Mouse (Mus musculus) gastrocnemius, postnatal 14 days (tissue): ENCODE data around the gene Auh. TPM values are rescaled to one million over a fixed set of nuclear protein-coding genes. Genes with fewer than 3 reads are reported as not detected.
A peak's percentile ranks its signal among the peaks of the same experiment; 100 is the strongest.

Experiments
- DNase-seq: peaks from one replicate; pipeline ENCODE4 v3.0.0; 2021; ENCODE audit warnings: mixed read lengths
- intact Hi-C: fragments of 180-260 bp; cut with DNase I; formaldehyde crosslinking; loops from one replicate; pipeline ENCODE4 v1.15.1; 2025; ENCODE audit warnings: low total_unique reads
- total RNA-seq, 2 experiments: library from RNA; stranded (reverse); gene quantifications; 2 replicates each; pipeline ENCODE4 v1.2.3; 2021

Auh gene
- total RNA-seq, 2 experiments from 2014 or later = 47.4 to 65.3 TPM

DNA sequence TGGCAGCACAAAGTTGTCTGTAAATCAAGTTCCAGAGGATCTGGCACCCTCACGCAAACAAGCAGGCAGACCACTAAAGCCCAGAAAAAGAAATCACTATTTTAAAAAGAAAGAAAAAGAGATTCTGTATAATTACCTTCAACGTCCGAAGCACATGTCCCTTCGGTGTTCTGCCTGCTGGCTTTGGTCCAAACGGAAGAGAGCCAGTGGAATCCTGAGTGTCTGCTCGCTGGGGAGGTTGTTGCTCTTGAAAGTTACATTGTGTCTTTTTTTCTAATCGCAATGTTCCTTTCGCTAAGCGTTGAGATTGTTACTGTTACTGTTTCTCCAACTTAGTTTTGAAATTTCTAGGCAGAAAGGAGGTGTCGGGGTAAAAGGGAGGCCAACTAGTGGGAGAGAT is 1.1 kb upstream of the Auh start:
- no peak for DNase-seq
- intact Hi-C loops = no loop called here

DNA sequence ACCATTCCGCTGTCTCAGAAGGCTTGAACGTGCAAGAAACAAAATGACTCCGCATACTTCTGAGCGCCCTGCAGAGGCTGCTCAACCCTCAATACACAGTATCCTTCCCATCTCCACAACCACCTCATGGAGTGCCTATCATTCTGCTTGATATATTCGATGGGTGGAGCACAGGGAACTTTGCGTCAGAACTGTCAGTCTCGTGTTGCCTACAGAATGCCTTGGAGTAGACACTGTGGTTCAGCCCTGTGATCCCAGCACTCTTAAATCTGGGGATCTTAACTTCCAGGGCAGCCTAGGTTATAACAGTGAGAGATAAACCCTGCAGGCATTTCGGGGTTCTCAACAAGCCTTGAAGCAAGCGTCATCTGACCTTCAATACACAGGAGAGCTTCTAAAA is 1.1 kb downstream of the Auh start:
- no peak for DNase-seq

DNA sequence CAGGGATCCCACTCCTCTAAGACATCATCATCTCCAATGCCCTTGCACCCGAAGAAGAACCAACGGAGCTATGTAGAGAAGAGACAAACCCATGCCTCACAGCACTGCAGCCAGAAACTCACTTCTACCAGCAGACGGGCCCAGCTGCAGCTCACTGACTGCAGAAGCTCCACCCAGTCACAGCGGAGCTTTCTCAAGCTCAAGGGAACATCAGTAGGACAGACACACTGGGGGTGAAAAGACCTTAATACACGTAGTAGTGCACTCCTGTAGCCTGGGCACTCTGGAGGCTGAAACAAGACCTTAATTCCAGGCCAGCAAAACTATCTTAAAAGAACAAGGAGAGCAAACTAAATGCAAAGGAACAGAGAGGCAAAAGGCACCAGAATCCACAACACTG is 5.0 kb downstream of the Auh start:
- no peak for DNase-seq
- intact Hi-C loops = no loop called here

More for the DNA sequence above, 1.1 kb downstream of the Auh start:
- intact Hi-C loops = no loop called here

DNA sequence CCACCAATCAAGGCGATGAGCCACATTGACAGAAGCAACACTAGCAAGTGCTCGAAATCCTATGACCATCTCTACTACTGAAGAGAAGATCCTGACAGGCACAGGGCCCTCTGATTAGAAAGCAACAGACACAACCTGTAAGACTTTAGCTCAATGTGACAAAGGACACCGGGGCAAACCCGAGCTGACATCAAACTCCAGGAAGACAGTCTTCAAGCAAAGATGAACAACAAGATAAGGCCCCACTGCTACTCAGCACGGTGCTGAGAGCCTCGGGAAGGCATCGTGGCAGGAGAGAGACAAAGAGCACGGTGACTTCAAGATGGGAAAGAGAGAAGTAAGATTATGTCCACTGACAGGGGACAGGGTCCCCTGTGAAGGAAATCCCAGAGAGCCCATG is 7.5 kb downstream of the Auh start:
- intact Hi-C loops = no loop called here
- no peak for DNase-seq

DNA sequence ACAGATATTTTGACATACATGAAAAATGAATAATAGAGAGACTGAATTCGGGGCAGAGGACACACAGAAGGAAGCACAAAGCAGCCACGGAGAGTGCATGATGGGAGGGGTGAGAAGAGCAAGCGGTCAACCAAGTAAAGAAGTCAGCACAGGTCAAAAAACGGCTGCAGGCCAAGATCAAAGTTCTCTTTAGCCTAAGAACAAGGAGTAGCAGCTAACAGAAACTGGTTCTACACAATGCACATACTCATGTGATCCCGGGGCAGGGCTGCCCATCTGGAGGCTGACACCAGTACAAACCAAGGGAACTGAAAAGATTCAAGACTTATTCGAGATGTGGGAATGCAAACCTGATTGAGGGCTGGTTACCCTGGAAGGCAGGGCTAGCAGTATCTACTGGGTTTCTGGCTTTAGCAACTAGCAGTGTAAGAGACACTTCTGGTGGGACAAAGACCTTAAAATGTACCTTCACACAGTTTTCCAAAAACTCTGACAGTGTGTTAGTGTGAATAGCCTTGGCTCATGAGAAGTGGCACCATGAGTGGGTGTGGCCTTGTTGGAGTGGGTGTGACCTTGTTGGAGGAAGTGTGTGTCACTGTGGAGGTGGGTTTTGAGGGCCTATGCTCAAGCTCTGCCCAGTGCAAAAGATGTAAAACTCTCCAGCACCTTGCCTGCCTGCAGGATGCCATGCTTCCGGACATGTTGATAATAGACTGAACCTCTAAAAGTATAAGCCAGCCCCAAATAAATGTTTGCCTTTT is 8.2 kb downstream of the Auh start:
- no peak for DNase-seq
- intact Hi-C loops = no loop called here

DNA sequence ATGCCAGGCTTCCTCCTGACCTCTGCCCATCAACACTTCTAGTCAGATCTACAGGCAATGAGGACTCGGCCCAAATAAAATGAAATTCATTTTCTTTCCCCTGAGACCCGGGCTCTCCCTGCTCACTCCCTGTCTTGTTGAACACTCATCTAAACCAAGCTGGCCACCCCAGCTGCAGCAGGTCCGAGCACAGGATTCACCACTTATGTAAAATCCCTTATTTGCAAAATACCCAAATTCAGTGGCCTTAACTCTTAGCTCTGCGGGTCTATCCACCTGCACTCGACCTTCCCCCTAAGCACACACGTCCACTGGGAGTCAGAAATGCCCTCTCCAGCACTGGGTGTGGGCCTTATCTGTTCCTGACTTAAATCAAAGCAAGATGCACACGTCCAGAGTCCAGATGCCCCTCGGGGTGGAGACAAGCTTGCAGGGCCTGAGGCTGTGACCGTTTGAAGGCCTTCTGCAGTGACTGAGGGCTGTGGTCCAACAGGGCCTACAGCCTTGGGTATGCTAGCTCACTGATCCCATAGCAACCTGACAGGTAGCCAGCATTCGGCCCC is 9.6 kb downstream of the Auh start:
- intact Hi-C loops = loop anchor here (10.0 kb wide), 1 partner anchor 65 kb away; no protein-coding TSS in a partner anchor
- no peak for DNase-seq

DNA sequence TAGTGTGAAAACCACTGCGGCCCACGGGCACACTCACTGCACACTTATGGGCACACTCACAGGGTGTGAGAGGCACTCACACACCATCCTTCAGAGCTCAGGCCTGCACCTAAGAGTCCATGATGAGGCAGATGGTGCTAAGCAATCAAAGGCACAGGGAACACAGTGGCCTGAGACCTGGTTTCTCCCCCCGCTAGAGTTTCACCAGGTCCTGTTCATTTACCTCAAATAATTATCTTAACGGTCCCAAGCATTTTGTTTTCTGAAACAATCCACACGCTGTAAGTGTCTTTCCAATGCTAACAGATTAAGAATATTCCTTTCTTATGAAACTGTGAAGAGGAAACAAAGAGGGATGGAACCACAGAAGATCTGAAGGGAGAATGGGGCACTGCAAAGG is 11.1 kb downstream of the Auh start:
- no peak for DNase-seq
- intact Hi-C loops = loop anchor here (10.0 kb wide), 1 partner anchor 64 kb away; no protein-coding TSS in a partner anchor

DNA sequence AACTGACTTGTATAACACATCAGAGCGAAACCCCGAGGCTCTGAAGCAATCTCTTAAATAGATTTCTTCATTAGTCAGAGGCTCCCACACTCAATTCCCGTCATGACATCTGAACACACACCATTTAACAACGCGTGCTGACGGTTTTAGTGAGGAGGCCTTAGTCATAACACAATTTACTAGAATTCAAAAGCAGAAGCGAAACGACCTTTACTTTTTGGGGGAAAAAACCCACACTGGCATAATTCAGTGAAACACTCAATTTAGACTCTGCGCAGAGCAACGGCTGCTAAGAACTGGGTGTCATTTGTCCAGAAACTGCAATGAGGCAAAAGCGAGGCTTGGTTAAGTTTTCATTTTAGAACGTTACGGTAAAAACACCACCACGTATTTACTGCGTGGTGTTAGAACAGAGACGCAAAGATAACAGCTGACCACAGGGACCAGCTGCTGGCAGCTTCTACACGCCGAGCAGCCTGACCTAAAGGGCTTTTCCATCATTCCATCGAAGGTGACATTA is 14.8 kb downstream of the Auh start:
- intact Hi-C loops = loop anchor here (10.0 kb wide), 1 partner anchor 60 kb away; no protein-coding TSS in a partner anchor
- no peak for DNase-seq

DNA sequence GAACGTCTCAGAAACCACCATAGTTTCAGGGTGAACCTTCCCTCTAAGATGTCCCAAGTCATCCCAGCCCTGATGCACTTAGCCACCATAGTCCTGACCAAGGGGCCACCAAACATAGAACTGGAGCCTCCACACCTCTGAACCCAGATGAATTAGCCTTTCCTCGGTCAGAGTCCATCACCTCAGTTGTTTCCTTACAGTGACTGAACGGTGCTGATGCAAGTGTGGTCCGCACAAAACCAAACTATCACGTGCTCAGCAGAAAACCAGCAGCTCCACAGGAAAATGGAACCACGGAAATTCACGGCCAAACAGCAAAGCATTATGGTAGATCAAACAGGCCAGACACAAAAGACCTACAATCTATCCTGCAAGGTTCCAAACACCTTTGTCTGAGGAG is 15.6 kb downstream of the Auh start:
- DNase-seq = no peak
- intact Hi-C loops = loop anchor here (10.0 kb wide), 1 partner anchor 59 kb away; no protein-coding TSS in a partner anchor

DNA sequence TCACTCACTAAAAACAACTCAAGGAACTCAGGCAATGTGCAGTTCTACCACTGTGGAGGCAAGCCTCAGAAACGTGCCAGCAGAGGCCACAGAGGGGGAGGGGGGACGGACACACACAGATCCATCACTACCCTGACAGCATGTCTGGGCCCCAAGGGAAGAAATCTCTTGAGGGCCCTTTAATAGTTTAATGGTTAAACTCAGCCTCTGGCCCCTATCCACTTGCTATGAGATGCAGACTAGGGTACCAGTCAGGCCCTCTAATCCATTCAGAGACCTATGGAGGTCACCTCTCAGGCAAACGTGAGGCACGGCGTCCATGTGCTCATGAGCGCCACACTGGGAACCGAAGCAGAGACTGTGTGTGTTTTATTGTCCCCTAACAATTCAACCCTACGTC is 17.0 kb downstream of the Auh start:
- no peak for DNase-seq
- intact Hi-C loops = loop anchor here (10.0 kb wide), 1 partner anchor 58 kb away; no protein-coding TSS in a partner anchor

DNA sequence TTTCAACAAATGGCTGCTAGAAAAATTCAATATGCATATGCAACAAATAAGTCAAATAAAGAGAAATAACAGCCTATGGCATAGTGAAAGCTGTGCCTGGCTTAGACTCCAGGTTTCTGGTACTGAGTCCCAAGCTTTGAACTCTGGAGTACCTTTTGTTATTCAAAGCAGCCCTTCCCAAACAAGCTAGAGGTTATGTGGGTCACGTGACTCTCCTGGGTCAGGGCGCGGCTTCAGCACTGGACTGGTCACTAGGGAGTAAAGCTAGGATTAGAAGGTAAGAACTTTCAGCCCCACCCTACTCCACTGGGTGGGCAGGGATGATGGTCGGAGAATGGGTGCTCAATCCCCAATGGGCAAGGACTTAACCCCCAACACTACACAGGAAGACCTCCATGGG is 18.2 kb downstream of the Auh start:
- intact Hi-C loops = loop anchor here (10.0 kb wide), 1 partner anchor 56 kb away; no protein-coding TSS in a partner anchor
- no peak for DNase-seq

DNA sequence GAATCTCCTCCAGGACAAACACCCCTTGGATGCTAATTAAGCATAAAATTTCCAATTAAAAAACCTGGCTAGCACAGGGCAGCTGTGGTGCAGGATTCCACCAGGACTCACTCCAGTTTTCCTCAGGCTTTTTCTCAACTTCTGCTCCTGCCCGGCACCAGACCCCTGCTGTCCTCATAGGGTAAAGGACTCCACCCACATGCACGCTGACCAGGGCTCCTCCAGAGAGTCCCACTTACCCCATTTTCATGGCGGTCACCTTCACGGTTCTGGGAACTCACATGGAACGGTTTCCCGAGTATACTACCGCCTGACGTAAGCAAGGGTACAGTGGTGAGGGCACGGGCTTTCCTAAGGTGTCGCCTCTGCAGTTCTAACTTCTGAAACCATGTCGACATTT is 23.2 kb downstream of the Auh start:
- intact Hi-C loops = loop anchor here (10.0 kb wide), 1 partner anchor 191 kb away; no protein-coding TSS in a partner anchor
- DNase-seq = no peak

DNA sequence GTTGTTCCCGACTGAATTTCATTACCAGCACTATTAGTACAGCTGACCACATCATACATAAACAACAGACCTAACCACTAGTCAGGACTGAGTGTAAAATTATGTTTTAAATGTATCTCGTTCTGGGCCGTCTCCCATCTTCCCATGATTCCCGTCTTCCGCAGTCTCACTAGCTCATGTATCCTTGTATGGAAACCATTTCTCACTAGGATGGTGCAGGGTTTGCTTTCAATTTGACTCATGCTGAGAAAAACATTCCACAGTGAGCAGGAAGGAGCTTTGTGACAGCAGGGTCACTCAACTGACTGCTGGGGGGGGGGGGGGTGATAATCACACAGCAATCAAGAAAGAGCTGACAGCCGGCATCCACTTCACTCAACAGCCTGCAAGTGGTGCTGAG is 25.3 kb downstream of the Auh start:
- intact Hi-C loops = loop anchor here (10.0 kb wide), 1 partner anchor 189 kb away; no protein-coding TSS in a partner anchor
- DNase-seq = no peak

DNA sequence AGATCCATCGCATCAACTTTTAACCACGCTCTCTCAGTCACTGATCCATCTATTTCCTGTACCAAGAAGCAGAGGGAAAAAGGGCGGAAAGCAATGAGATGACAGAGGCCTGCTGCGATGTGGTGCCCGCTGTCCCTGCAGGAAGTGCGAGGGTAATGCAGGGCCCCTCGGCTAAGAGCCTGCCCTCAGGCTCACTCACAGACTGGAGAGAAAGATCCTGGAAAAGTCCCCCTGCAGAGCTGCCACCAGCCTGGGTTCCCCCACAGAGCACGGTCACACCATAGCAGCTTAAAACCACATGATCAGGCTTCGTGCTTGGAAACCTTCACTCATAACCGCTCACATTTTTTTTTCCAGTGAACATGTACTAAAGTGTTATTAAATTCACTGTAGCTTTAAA is 25.7 kb downstream of the Auh start:
- no peak for DNase-seq
- intact Hi-C loops = loop anchor here (10.0 kb wide), 1 partner anchor 189 kb away; no protein-coding TSS in a partner anchor

DNA sequence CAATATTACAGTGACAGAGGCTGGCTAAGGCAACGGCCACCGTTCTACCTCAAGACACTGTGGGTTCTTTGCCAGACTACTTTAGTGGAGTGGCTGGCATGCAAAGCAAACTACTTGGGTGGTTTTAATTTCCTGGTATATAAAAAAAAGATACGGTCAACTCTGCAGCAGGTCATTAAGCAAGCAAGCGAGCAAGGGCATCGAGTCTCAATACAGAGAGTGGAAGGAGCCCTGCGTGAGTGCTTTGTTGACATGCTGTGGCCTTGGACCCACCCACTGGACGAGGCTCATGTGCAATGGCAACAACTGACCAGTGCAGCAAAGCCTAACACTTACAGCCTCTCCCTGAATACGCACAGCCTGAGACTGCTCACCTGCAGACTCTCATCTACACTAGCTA is 27.0 kb downstream of the Auh start:
- no peak for DNase-seq
- intact Hi-C loops = loop anchor here (10.0 kb wide), 1 partner anchor 188 kb away; no protein-coding TSS in a partner anchor

DNA sequence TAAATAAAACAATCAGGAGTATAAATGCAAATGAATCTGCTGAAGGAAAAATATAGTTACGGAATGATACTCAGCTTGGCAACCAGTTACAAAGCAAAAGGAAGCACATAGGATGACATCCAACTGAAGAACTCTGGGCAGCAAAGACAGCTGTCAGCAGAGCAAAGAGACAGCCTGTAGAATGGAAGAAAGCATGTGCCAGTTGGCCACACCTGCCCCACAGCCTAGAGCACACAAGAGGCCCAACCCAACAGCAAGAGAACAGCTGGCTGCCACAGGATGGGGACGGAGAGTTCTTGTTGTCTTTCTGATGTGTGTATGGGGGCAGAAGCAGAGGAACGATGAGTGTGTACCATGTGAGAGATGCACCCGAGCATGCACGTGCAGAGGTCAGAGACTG is 29.8 kb downstream of the Auh start:
- intact Hi-C loops = loop anchor here (10.0 kb wide), 1 partner anchor 185 kb away; no protein-coding TSS in a partner anchor
- DNase-seq = no peak

DNA sequence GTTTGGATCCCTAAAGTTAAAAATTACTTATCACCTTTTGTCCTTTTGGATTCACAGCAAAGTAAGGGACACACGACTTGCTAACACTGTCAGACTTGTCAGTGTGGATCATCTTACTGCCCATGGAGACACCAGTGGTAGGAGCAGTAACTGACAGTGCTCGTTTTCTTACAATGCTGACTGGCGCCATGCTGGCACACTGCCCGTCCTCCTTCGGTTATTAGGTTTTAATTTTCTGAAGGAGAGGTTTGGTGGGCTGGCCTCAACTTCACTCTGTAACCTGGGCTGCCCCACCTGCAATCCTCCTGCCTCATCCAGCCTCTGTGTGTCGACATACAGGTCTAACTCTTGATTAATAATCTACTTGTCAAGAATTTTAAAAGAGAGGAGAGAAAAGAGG is 31.7 kb downstream of the Auh start:
- no peak for DNase-seq
- intact Hi-C loops = no loop called here

DNA sequence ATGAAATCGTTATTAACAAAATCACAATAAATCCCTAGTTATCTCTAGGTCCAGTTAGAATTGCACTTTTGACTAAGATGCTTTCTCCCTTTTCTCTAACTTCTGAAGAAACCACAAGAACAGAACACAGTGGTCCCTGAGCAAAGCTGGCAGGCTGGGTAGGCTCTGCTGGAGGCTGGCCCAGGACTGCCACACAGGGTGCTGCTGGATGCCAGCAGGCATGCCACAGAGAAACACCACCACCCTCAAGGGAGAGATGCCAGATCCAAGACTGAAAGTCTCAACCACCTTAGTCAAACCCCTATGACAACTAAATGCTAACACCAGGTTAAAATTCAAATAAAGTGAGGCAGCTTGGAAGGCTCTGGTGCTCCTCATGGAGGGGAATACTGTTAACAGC is 36.7 kb downstream of the Auh start:
- intact Hi-C loops = no loop called here
- DNase-seq = peak; percentile 53

DNA sequence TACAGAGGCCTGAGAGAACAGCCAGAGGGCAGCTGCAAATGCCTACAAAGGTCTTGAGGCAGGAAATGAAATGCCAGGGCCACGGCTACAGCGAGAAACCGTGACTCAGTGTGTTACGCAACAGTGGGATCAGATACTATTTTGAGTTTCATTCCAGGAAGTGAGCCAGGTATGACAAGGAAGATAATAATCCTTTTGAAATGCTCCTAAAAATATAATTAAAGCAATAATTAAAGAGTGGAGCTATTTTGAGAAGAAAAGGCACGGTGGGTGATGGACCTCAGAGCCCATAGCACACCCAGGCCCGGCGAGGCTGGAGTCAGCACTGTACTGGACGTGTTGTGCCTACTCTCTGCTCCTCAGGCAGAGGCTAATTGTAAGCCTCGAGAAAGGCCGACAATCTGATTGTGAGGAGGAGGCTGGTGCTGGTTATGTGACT is 37.4 kb downstream of the Auh start:
- peak; percentile 40 for DNase-seq
- intact Hi-C loops = no loop called here

DNA sequence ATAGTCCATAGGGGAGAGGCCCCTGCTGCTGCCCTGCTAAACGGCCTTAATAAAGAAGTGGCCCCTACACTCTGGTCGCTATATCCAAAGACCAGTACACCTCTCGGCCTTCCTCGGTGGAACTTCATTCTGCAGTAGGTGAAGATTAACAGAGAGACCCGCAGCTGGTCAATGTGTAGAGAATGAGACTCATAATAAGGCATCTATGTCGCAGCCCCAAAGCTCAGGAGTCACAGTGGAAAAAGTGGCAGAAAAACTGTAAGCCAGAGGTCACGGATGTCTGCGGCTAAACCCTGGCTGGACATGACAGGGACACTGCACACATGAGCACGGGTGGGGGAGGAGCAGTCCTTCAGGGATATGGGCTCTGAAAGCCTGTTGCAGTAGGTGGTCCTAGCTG is 39.2 kb downstream of the Auh start:
- intact Hi-C loops = no loop called here
- no peak for DNase-seq

DNA sequence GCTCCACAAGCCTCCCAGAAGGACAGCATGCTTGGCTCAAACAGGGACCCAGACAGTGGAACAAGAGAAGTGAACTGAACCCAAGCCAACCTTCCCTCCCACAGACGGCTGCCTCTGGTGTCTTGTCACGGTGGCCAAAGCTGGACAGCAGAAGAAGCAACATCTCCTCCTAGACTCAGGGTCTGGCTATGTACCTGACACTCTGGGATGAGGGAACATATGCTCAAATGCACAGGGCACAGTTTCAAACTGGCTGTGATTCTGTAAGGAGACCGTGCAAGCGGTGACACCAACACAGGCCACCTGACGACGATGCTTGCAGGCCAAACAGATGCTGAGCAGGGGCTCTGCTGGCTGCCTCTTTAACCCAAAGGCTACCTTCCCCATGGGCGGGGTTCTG is 42.7 kb downstream of the Auh start:
- no peak for DNase-seq
- intact Hi-C loops = no loop called here
